Mouse (Mus musculus): ENCODE data around the gene Nck2.

DNA sequence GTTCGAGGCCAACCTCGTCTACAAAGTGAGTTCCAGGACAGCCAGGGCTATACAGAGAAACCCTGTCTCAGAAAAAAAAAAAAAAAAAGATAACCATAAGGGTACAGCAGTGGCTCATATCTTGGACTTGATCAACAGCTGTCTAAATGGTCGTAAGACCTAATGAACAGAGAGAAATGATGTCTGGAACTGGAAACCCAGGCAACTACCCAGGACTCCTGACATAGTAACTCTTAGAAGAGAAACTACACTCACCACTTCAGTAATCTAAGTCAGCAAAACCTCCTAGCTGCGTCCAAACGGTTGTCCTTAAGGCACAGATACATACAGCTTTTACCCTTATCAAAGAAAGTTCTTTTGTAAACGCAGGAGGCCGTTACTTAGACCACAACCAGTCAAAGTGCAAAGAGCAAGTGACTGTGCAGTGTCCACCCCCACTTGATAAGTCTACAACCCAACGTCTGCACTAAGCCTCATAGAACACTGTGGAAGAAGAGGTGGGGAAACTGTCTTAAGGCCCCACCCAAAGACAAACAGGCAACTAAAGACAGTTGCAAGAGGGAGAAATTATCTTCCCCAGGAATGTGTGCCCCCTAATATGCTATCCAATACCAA lies 44.7 kb upstream of the Nck2 start:
- no peak for TF ChIP-seq MAX (IDR thresholded peaks at IDR 0.05; ENCODE audit: low read depth)
- TF ChIP-seq POLR2A (IDR thresholded peaks at IDR 0.05; ENCODE audit: insufficient read length, low read depth) = no peak
- no peak for TF ChIP-seq POLR2AphosphoS2 (IDR thresholded peaks at IDR 0.05; ENCODE audit: insufficient read length, low read depth)
- no peak for TF ChIP-seq USF1 (IDR thresholded peaks at IDR 0.05; ENCODE audit: low read depth)
- TF ChIP-seq E2F4 (IDR thresholded peaks at IDR 0.05; ENCODE audit: insufficient read depth) = no peak

Measured in myocyte (in vitro differentiated cells).